Mouse (Mus musculus): Measurements from ENCODE around the gene Tmem179b.

GRCm38 (mm10) chr19:8726609-8727390 lies 47.5 kb downstream of the Tmem179b start:
- TF ChIP-seq CTCF (conservative IDR thresholded peaks at IDR 0.05; ENCODE audit: insufficient read depth, insufficient read length, low read depth, low read length) (no peak), POLR2A (IDR thresholded peaks at IDR 0.05; ENCODE audit: low read depth, low read length) (no peak)
